Comparison of ENCODE assay signal across 24 mouse cellular contexts in genomic region chr5:63063301-63063700, GRCm38 (mm10).
DNase-seq lines count a peak whose midpoint lies in the region; ATAC-seq and TF ChIP-seq lines count a peak whose summit lies in the region.
"Had no signal": no experiment of that assay in that cellular context is flagged by ENCODE, and none has a peak within 500 bp of the region (broad histone marks: within the 10 kb centered on the region; RNA-seq: fewer than 3 reads in every experiment).

No protein-coding gene starts in this region.

- no peak overlapping the region for H3K27ac ChIP-seq in forebrain, postnatal 0 days (ENCODE audit: low read depth, low read length)
- no peak overlapping the region for H3K27ac ChIP-seq in forebrain, embryonic 11.5 days (ENCODE audit: low read depth, low read length)
- no peak overlapping the region for H3K27ac ChIP-seq in layer of hippocampus, adult 2 months
- H3K27ac ChIP-seq: limb, embryonic 15.5 days; liver, embryonic 14.5 days; midbrain, embryonic 15.5 days; neural tube, embryonic 13.5 days had no signal

- H3K4me3 ChIP-seq in forebrain, postnatal 0 days (ENCODE audit: low read depth, low read length) = no peak overlapping the region
- no peak overlapping the region for H3K4me3 ChIP-seq in forebrain, embryonic 11.5 days (ENCODE audit: low read depth, low read length)
- H3K4me3 ChIP-seq in layer of hippocampus, adult 2 months = no peak overlapping the region
- H3K4me3 ChIP-seq: limb, embryonic 15.5 days; megakaryocyte, embryonic 14.5 days; midbrain, embryonic 15.5 days; myocyte; neural tube, embryonic 13.5 days had no signal

- H3K9me3 ChIP-seq in forebrain, postnatal 0 days (ENCODE audit: low read length) = no peaks in the 10 kb centered on the region
- H3K9me3 ChIP-seq in forebrain, embryonic 11.5 days (ENCODE audit: control insufficient read depth, low read length) = no peaks in the 10 kb centered on the region
- H3K9me3 ChIP-seq: limb, embryonic 15.5 days; megakaryocyte, embryonic 14.5 days; midbrain, embryonic 15.5 days; neural tube, embryonic 13.5 days had no signal

- no peak for ATAC-seq in forebrain, postnatal 0 days
- no peak for ATAC-seq in forebrain, embryonic 11.5 days (replicated peaks; ENCODE audit: low FRiP score)
- ATAC-seq: activated CD4-positive, CD25-positive, alpha-beta regulatory T cell, adult 4 months; midbrain, embryonic 15.5 days had no signal

- no peak overlapping the region for H3K9ac ChIP-seq in forebrain, postnatal 0 days
- H3K9ac ChIP-seq in forebrain, embryonic 11.5 days (ENCODE audit: low read length) = no peak overlapping the region
- H3K9ac ChIP-seq: limb, embryonic 15.5 days; liver, embryonic 14.5 days; lung, embryonic 14.5 days; midbrain, embryonic 15.5 days; neural tube, embryonic 13.5 days had no signal

- WGBS in forebrain, postnatal 0 days = 73% methylated on average over 2 of the region's 2 CpGs
- WGBS in forebrain, embryonic 11.5 days = 89% methylated on average over 2 of the region's 2 CpGs

- no peaks in the 10 kb centered on the region for H3K36me3 ChIP-seq in forebrain, postnatal 0 days (ENCODE audit: insufficient read depth)
- H3K36me3 ChIP-seq in forebrain, embryonic 11.5 days (ENCODE audit: control insufficient read depth, insufficient read depth, low read length) = no peaks in the 10 kb centered on the region
- H3K36me3 ChIP-seq: limb, embryonic 15.5 days; midbrain, embryonic 15.5 days; neural tube, embryonic 13.5 days had no signal

- H3K27me3 ChIP-seq in forebrain, postnatal 0 days (ENCODE audit: insufficient read depth, low read length) = no peaks in the 10 kb centered on the region
- no peaks in the 10 kb centered on the region for H3K27me3 ChIP-seq in forebrain, embryonic 11.5 days (ENCODE audit: control insufficient read depth, insufficient read depth, low read length)
- H3K27me3 ChIP-seq: limb, embryonic 15.5 days; megakaryocyte, embryonic 14.5 days; midbrain, embryonic 15.5 days; neural tube, embryonic 13.5 days had no signal

- TF ChIP-seq CTCF in forebrain, postnatal 0 days (IDR thresholded peaks at IDR 0.05; ENCODE audit: low read depth) = no peak
- no peak for TF ChIP-seq CTCF in layer of hippocampus, adult 2 months (conservative IDR thresholded peaks at IDR 0.05)

- H3K4me1 ChIP-seq in forebrain, postnatal 0 days (ENCODE audit: insufficient read depth) = no peaks in the 10 kb centered on the region
- no peaks in the 10 kb centered on the region for H3K4me1 ChIP-seq in forebrain, embryonic 11.5 days (replicated peaks; ENCODE audit: control insufficient read depth, insufficient read depth, low read length)
- H3K4me1 ChIP-seq: limb, embryonic 15.5 days; megakaryocyte, embryonic 14.5 days; midbrain, embryonic 15.5 days; neural tube, embryonic 13.5 days had no signal

- no peak overlapping the region for H3K4me2 ChIP-seq in forebrain, postnatal 0 days (ENCODE audit: low read depth)
- no peak overlapping the region for H3K4me2 ChIP-seq in forebrain, embryonic 11.5 days (ENCODE audit: low read depth, low read length, severe bottlenecking)
- H3K4me2 ChIP-seq: limb, embryonic 15.5 days; lung, embryonic 14.5 days; midbrain, embryonic 15.5 days; neural tube, embryonic 13.5 days had no signal

- DNase-seq in forebrain, postnatal 0 days = peak; percentile 2
- no peak for DNase-seq in forebrain, embryonic 11.5 days (ENCODE audit: low spot score)
- DNase-seq in layer of hippocampus, adult 2 months (ENCODE audit: low spot score in 2 of 2) = peak; percentile 15 to 19
- no peak for DNase-seq in layer of hippocampus, postnatal 25 days (ENCODE audit: extremely low spot score in 1 of 2, low spot score in 1 of 2)
- peak; percentile 26 for DNase-seq in layer of hippocampus, adult 9-10 months (ENCODE audit: low spot score)
- no peak for DNase-seq in right cerebral cortex, postnatal 14 days
- DNase-seq in kidney, adult 9 months = no peak
- DNase-seq: cerebellum, adult 2 months; cerebellum, postnatal 36 days; heart, postnatal 36 days; kidney, adult 11 months; kidney, postnatal 4 days; left cerebral cortex, postnatal 4 days; lung, embryonic 14.5 days; lung, postnatal 36 days; retina, postnatal 1 day; thymus, postnatal 14 days had no signal

Comparison
In these comparisons a context has a peak if more than half of its experiments do, and no peak if none do; other contexts are left out.
1. DNase-seq: peak in forebrain, postnatal 0 days (single experiment), layer of hippocampus, adult 2 months (2 of 2) and layer of hippocampus, adult 9-10 months (single experiment); none in forebrain, embryonic 11.5 days (single experiment), layer of hippocampus, postnatal 25 days (0 of 2), right cerebral cortex, postnatal 14 days (single experiment) and kidney, adult 9 months (single experiment).